Mouse (Mus musculus) adrenal gland (tissue): ENCODE data around the gene Pcnx.

Experiments used
- intact Hi-C: fragments of 180-260 bp; cut with DNase I; formaldehyde crosslinking; loops from one replicate; pipeline ENCODE4 v1.15.1; 2025

Gene Pcnx

DNA sequence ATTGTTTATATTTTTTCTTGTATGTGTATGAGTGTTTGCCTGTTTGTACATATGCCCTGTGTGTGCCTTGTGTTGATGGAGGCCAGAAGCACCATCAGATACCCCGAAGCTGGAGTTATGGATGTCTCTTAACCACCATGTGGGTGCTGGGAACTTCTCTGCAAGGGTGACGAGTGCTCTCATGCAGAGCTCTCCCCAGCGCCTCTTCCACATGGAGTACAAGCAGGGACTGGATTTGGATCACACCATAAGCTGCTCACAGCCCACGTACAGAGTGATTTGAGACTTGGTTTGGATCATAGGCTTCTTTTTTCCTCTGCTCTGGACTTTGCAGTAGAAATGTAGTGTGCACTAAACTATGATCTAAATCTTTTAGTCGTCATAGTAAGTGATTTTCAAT lies 34.5 kb downstream of the Pcnx start:
- intact Hi-C loops = no loop called here

DNA sequence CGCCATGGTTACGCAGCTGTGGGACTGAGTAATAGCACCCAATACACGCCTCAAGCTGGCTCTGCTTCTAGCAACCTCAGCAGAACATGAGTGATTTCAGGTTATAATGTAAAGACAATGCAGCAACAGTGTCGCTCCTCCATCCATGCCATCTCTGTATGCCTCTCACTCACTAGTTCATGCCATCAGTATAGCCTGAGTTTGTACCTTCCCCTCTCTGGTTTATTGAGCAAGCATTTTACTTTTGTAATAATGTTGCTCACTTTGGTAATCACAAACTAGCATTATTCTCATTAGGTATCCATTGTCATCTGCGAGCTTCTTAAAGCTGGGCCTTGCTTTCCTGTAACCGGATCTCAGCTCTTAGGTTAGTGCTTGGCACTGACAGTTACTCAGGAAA lies 36.2 kb downstream of the Pcnx start:
- intact Hi-C loops = no loop called here

GRCm38 (mm10) chr12:81904456-81904855 lies 44.6 kb downstream of the Pcnx start:
- intact Hi-C loops = no loop called here

GRCm38 (mm10) chr12:81905865-81906264 lies 46.0 kb downstream of the Pcnx start:
- intact Hi-C loops = no loop called here

- intact Hi-C loops = no loop called here
Measured at GRCm38 (mm10) chr12:81907741-81908357, 48.0 kb downstream of the Pcnx start.

DNA sequence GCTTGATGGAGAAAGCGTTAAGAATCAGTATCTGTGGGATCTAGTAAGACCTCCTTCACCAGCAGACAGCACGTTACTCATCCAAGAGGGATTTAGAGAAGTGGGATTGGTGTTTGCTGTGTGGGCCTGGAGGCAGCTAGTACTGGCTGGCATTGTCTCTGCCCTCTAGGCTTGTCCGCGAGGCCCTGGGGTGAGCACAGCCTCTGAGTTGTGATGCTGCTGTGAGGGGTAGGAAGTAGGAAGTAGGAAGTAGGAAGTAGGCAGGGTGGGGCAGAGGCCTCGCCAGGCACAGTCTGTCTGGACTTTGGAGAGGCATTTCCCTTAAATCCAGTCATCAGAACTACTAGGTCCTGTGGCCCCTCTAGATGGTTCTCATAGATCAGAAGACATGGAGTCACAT lies 50.6 kb downstream of the Pcnx start:
- intact Hi-C loops = no loop called here

GRCm38 (mm10) chr12:81915176-81915950 lies 55.5 kb downstream of the Pcnx start:
- intact Hi-C loops = loop anchor here (1.0 to 2.0 kb wide), 2 partner anchors 55 to 119 kb away; partner anchors contain the start of gene Pcnx

- intact Hi-C loops = no loop called here
Measured at GRCm38 (mm10) chr12:81918346-81918745, 58.5 kb downstream of the Pcnx start.

DNA sequence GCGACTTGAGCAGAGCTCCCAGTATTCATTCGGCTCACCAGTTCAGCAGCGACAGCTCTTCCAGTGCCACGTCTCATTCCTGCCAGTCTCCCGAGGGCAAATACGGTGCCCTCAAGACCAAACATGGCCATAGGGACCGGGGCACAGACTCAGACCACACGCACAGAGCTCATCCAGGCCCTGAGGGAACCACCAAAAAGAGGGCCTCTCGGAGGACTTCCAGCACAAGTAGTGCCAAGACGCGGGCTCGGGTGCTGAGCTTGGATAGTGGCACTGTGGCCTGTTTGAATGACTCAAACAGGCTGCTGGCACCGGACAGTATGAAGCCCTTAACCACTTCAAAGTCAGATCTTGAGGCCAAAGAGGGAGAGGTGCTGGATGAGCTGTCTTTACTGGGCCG lies 59.1 kb downstream of the Pcnx start:
- intact Hi-C loops = no loop called here

- intact Hi-C loops = no loop called here
Measured at GRCm38 (mm10) chr12:81920027-81920426, 60.2 kb downstream of the Pcnx start.

- intact Hi-C loops = no loop called here
Measured at GRCm38 (mm10) chr12:81920614-81921013, 60.8 kb downstream of the Pcnx start.

GRCm38 (mm10) chr12:81921785-81922184 lies 62.0 kb downstream of the Pcnx start:
- intact Hi-C loops = no loop called here

GRCm38 (mm10) chr12:81922838-81923237 lies 63.0 kb downstream of the Pcnx start:
- intact Hi-C loops = no loop called here

DNA sequence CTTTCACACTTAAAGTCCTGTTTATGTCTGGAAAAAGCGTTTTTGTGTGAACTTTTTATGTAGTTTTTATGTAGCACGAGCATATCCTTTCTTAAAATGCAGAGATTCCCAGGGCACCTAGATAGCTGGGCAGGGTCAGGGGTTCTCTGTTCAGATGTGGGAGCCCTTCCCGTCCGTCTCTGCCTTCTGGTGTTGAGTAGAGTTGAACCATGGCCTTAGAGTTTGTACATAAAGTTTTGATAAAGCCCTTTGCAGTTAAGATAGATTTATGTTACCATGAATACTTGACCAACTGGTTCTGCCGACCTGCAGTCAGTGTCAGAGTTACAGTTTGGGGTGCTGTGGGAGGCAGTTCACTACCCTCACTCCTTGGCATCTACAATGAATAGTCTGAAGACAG lies 67.3 kb downstream of the Pcnx start:
- intact Hi-C loops = no loop called here

DNA sequence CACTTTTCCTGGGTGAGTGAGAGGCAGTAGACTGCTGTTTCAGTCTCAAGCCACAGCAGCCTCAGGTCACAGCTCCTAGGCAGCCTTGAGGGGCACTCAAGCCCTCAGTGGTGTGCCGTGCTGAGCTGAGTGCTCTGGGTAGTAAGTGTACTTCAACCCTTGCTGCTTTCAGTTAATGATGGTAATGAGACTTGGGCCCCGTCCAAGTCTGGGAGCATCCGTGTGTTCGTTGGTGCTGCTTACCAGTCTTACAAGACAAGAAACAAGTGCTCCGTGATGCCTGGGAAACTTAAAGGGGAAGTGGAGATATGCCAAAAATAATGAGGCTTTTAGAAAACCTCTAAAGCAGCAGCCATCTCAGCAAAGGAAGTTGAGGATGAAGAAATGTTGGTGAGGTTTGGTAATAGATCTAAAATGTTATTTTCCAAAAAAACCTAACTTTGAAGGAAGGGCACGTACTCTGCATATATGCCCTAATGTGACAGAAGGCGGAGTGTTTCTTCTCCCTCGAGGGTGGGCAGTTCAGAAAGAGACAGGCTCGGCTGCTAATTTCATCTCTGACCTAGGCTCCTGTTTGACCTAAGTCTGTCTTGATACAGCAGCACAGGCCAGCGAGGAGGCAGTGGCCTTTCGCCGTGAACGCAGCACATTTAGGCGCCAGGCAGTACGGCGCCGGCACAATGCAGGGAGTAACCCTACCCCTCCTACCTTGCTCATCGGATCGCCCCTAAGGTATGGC lies 68.0 kb downstream of the Pcnx start:
- intact Hi-C loops = no loop called here

GRCm38 (mm10) chr12:81928382-81928770 lies 68.6 kb downstream of the Pcnx start:
- intact Hi-C loops = no loop called here

DNA sequence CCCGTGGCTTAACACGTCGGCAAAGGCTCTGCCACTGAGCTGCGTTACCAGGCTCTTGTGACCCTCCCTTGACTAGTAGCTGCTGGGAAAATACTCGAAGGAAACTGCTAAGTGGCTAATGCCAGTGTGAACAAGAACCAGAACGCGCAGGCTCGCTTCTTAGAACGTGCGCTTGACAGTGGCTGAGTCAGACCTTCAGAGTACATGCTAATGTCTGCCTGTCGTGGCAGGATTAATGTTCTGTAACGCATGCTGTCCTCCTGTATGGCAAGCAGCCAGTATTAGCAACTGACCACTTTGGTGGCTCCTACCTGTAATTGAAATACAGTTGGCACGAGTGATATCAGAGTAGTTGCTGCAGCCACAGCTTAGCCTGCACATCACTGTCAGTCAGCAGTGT lies 72.2 kb downstream of the Pcnx start:
- intact Hi-C loops = no loop called here

- intact Hi-C loops = no loop called here
Measured at GRCm38 (mm10) chr12:81933430-81933829, 73.6 kb downstream of the Pcnx start.

GRCm38 (mm10) chr12:81934510-81934909 lies 74.7 kb downstream of the Pcnx start:
- intact Hi-C loops = no loop called here

DNA sequence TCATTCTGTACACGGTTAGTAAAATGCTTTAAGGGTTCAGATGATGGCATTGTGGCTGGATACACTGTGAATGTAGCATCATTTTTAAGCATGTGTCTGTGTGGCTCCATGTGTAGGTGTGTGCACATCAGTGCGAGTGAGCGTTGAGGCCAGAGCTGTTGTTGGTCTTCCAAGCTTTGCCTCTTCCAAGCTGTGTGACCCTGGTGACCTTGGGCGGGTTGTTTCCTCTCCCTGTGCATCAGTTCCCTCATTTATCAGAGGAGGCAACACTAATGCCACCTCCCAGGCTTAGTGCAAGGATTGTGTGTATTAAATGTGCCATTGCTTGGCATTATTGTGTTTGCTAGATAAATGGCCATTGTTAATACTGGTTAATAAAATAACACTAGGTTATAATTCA lies 76.2 kb downstream of the Pcnx start:
- intact Hi-C loops = no loop called here

GRCm38 (mm10) chr12:81941191-81941590 lies 81.4 kb downstream of the Pcnx start:
- intact Hi-C loops = no loop called here

DNA sequence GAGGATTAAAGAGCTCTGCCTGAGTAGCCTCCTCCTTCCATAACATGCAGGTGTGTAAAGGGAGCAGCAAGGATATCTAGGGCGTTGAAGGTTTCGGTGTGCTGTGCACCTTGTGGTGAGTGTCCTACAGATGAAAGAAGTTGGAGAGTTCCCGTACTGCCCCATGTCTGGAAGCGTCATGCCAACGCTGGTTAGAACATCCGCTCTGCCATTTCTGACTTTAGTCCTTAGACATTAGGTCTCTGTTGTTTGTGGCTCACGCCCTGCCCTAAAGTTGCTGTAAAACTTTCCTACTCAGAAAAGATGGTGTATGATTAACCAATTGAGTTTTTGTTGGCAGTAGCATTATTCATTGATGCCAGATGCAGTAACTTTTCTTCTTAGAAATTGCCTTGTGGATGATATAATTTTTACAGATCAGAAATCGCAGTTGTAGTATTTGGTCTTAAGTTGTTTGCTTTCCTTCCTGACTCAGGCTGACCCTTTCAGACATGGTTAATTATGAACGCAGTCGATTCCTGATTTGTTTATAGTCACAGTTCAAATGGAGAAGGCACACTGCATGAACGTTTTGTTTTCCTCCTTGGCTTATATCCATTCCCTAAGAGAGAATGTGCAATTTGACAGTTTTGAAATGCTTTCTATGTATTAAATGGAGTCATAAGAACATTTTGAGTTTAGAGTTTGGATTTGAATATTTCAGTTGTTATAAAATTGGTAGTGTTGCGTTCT lies 83.7 kb downstream of the Pcnx start:
- intact Hi-C loops = no loop called here
